Mouse (Mus musculus) lung, postnatal 0 days (tissue): ENCODE results near the gene Cep128.

Experiments used
- CTCF ChIP-seq: IDR thresholded peaks from 2 replicates; pipeline ENCODE4 v1.5.1; 2016; ENCODE audit warnings: antibody characterized with exemption, mild to moderate bottlenecking
- EP300 ChIP-seq: IDR thresholded peaks from 2 replicates; pipeline ENCODE4 v1.6.1; 2016; ENCODE audit warnings: antibody characterized with exemption, mild to moderate bottlenecking, control low read depth

GRCm38 (mm10) chr12:91185564-91185963 lies 198.6 kb downstream of the Cep128 start:
- TF ChIP-seq CTCF (no peak), EP300 (no peak)
